Mouse (Mus musculus) limb, embryonic 14.5 days (tissue): ENCODE measurements at regions not wholly inside any gene's neighbourhood (a gene's known extent, or its start where the extent isn't known, plus 50 kb on each side); places are given as distances from the start of the nearest gene placed in this dataset.

Experiments used
- ATAC-seq: fragments of 200-750 bp; cut with Nextera tagmentation; 2 replicates; pipeline ENCODE4 v1.8.0; 2017; ENCODE audit warnings: low read depth, moderate number of reproducible peaks, moderate TSS enrichment; ENCODE audit not compliant: low FRiP score
- DNase-seq: peaks from one replicate; pipeline ENCODE4 v3.0.0-alpha.2; 2015; ENCODE audit warnings: low spot score
- H3K27ac ChIP-seq: fragments of 300-500 bp; sonication (generic); replicated peaks from 2 replicates; pipeline ENCODE4 v1.5.1; 2014; ENCODE audit warnings: low read depth, mild to moderate bottlenecking, low read length, moderate library complexity, mixed read lengths
- H3K27me3 ChIP-seq: fragments of 300-500 bp; sonication (generic); 2 replicates; pipeline ENCODE4 v1.6.1; 2014; ENCODE audit warnings: low read length, mixed read lengths; ENCODE audit not compliant: control insufficient read depth, insufficient read depth
- H3K36me3 ChIP-seq: fragments of 300-500 bp; sonication (generic); 2 replicates; pipeline ENCODE4 v1.6.1; 2014; ENCODE audit warnings: mild to moderate bottlenecking, low read length, moderate library complexity, mixed read lengths; ENCODE audit not compliant: control insufficient read depth, insufficient read depth
- H3K4me1 ChIP-seq: fragments of 300-500 bp; sonication (generic); 2 replicates; pipeline ENCODE4 v1.6.1; 2014; ENCODE audit warnings: antibody characterized with exemption, low read length, mixed read lengths; ENCODE audit not compliant: control insufficient read depth, insufficient read depth
- H3K4me2 ChIP-seq: fragments of 300-500 bp; sonication (generic); replicated peaks from 2 replicates; pipeline ENCODE4 v1.6.1; 2014; ENCODE audit warnings: low read depth, mild to moderate bottlenecking, low read length, moderate library complexity; ENCODE audit not compliant: severe bottlenecking
- H3K4me3 ChIP-seq: fragments of 300-500 bp; sonication (generic); replicated peaks from 2 replicates; pipeline ENCODE4 v1.5.1; 2014; ENCODE audit warnings: low read length
- H3K9ac ChIP-seq: fragments of 300-500 bp; sonication (generic); 2 replicates; pipeline ENCODE4 v1.6.1; 2014; ENCODE audit warnings: mild to moderate bottlenecking, low read depth, low read length, moderate library complexity; ENCODE audit not compliant: severe bottlenecking
- H3K9me3 ChIP-seq: fragments of 300-500 bp; sonication (generic); 2 replicates; pipeline ENCODE4 v1.6.1; 2016; ENCODE audit warnings: low read length; ENCODE audit not compliant: control insufficient read depth
- POLR2A ChIP-seq: fragments of 200-500 bp; IDR thresholded peaks from 2 replicates; pipeline ENCODE4 v1.8.0; 2012; ENCODE audit warnings: inconsistent platforms, mild to moderate bottlenecking, moderate library complexity, borderline replicate concordance; ENCODE audit not compliant: insufficient read depth, insufficient read length; ENCODE audit errors: extremely low read depth
- WGBS: fragments of 180-500 bp; shearing (Covaris S2); extraction: QIAGEN DNeasy Blood & Tissue Kit; methylation state at CpG from one replicate; pipeline ENCODE4 v1.1.7; 2014; 5-methylcytosine and 5-hydroxymethylcytosine counted together

DNA sequence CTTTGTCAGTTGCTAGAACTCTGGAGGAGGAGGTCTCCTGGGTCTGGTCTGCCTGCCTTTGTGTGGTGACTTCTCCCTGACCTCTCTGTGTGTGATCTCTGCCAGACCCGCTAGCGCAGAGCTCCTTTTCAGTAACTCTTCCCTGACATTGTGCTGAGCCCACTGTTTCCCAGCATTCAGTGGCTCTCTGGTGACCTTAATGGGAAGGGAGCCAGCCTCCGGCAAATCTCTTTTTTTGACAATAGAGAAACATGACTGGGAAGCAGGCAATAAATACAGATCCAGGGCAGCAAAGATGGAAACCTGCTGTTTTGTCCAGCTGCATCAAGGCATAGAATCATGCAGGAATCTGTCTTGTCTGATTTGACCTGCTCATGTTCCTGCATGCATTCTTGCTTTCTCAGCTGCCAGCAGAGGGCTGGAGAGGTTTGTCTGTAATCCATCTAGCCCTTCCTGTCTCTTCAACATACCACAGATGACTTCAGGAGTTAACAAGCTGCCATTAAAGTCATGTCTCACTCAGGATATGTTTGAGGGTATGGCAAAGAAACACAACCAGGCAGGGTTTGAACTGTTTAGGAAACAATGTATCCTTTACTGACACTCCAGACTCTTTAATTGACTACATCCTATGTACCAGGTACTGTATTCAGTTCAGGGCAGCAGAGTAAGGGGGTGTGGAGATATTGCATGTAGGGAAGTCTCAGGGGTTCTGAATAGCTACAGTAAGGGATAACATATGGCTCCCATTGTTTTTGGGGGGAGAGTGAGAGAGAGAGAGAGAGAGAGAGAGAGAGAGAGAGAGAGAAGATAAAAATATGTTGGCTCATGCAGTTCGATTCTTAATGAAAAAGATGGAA lies 140.9 kb downstream of the Trim33 start:
- H3K4me2 ChIP-seq = no peak overlapping the region
- no peak overlapping the region for H3K9ac ChIP-seq
- H3K36me3 ChIP-seq = no peaks in the 10 kb centered on the region
- peak; percentile 69 for DNase-seq
- ATAC-seq = peak; percentile 76
- no peaks in the 10 kb centered on the region for H3K27me3 ChIP-seq
- 23% methylated on average over 4 of the region's 4 CpGs for WGBS
- H3K4me3 ChIP-seq = no peak overlapping the region
- peak overlapping the region; percentile 56 for H3K27ac ChIP-seq
- peaks cover 27% of the 10 kb centered on the region for H3K4me1 ChIP-seq
- H3K9me3 ChIP-seq = no peaks in the 10 kb centered on the region
- TF ChIP-seq POLR2A = no peak

- H3K9ac ChIP-seq = no peak overlapping the region
Observed at GRCm38 (mm10) chr3:103420621-103421274, 141.7 kb downstream of the Trim33 start.

DNA sequence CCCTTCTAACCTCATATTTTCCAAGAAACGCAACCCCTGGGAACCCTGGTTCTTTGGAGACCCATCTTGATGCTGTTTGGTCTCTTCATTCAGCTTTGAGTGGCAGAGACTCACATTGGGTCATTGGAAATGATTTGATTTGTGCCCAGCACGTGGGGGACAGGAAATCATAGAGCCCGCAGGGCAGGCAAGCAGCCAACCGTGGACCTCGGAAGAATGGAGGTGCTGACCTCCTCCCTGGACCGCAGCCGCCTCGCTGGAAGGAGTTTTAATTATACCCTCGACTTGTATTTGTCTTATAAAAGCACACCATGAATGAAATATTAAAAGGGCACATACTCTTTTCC lies 142.2 kb downstream of the Trim33 start:
- Histone ChIP-seq H3K4me1 (peaks cover 27% of the 10 kb centered on the region), H3K27me3 (no peaks in the 10 kb centered on the region), H3K4me2 (no peak overlapping the region), H3K9me3 (no peaks in the 10 kb centered on the region), H3K4me3 (no peak overlapping the region), H3K27ac (0 out of 2 replicates have a peak overlapping the region, but pooled peaks have one; percentile 29), H3K36me3 (no peaks in the 10 kb centered on the region), H3K9ac (no peak overlapping the region)
- ATAC-seq (no peak), DNase-seq (no peak)
- no peak for TF ChIP-seq POLR2A
- 35% methylated on average over 9 of the region's 9 CpGs for WGBS

More at GRCm38 (mm10) chr3:103420621-103421274, 141.7 kb downstream of the Trim33 start:
- ATAC-seq (no peak), DNase-seq (no peak)
- no peak overlapping the region for H3K4me3 ChIP-seq
- peak overlapping the region; percentile 29; the same call in 1 of the 2 replicates for H3K27ac ChIP-seq
- no peak overlapping the region for H3K4me2 ChIP-seq
- H3K9me3 ChIP-seq = no peaks in the 10 kb centered on the region
- peaks cover 27% of the 10 kb centered on the region for H3K4me1 ChIP-seq
- H3K36me3 ChIP-seq = no peaks in the 10 kb centered on the region
- no peaks in the 10 kb centered on the region for H3K27me3 ChIP-seq
- TF ChIP-seq POLR2A = no peak
- WGBS = 68% methylated on average over 12 of the region's 12 CpGs

DNA sequence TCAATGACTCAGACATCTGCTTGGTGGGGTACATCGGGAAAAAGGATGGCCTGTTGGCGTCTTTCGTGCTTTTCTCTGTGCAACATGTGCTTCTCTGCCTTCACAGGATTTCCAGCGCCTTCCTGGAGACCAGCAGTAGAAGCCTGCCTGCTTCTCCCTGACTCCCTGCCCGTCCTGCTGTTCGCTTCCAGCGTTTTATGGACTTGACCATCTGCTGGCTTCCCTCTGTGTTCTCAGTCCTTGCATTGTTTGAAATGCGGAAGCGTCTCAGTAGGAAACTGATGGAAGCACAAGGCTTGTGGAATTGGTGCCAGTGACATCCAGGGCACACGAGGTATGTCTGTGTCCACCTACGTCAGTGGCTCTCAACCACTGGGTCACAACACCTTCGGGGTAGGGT lies 143.7 kb downstream of the Trim33 start:
- H3K4me2 ChIP-seq = no peak overlapping the region
- ATAC-seq = no peak
- H3K4me3 ChIP-seq = no peak overlapping the region
- H3K9ac ChIP-seq = no peak overlapping the region
- 80% methylated on average over 12 of the region's 12 CpGs for WGBS
- peaks cover 27% of the 10 kb centered on the region for H3K4me1 ChIP-seq
- no peak overlapping the region for H3K27ac ChIP-seq
- H3K36me3 ChIP-seq = no peaks in the 10 kb centered on the region
- no peaks in the 10 kb centered on the region for H3K27me3 ChIP-seq
- DNase-seq = no peak
- no peaks in the 10 kb centered on the region for H3K9me3 ChIP-seq
- TF ChIP-seq POLR2A = no peak

DNA sequence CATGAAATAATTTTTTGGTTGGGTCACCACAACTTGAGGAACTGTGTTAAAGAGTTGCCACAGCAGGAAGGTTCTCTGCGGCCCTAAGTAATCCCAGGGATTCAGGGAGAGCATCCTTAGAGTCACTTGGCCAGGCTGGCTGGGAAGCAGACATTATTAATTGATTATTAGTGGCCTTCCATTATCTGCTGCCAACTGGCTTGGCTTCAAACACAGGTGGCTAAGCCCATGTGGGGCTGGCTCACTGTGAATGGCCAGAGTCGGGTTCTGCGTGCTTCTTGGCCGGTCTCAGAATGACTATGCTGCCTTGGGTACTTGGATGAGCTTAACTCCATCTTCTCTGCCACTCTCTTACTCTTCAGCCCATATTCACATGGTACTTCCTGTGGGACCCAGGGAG lies 144.2 kb downstream of the Trim33 start:
- Histone ChIP-seq H3K9ac (no peak overlapping the region), H3K27ac (no peak overlapping the region), H3K27me3 (no peaks in the 10 kb centered on the region), H3K4me3 (no peak overlapping the region), H3K4me2 (no peak overlapping the region), H3K4me1 (peaks cover 27% of the 10 kb centered on the region), H3K36me3 (no peaks in the 10 kb centered on the region), H3K9me3 (no peaks in the 10 kb centered on the region)
- no peak for TF ChIP-seq POLR2A
- ATAC-seq (no peak), DNase-seq (no peak)
- 83% methylated on average over 4 of the region's 4 CpGs for WGBS
